Mouse (Mus musculus): Measurements from ENCODE around the gene Gm5169. TPM values are rescaled to one million over a fixed set of nuclear protein-coding genes. Genes with fewer than 3 reads are reported as not detected.
"Not testable (repeated sequence)": the region's sequence is repeated elsewhere in the genome, so short reads cannot be mapped to it uniquely, and the experiment has no call there.

The Gm5169 gene
- polyA plus RNA-seq (2016; fragmentation: Nextera tagmentation; extraction: Ambion mirVana) = not detected in 2 replicates

DNA sequence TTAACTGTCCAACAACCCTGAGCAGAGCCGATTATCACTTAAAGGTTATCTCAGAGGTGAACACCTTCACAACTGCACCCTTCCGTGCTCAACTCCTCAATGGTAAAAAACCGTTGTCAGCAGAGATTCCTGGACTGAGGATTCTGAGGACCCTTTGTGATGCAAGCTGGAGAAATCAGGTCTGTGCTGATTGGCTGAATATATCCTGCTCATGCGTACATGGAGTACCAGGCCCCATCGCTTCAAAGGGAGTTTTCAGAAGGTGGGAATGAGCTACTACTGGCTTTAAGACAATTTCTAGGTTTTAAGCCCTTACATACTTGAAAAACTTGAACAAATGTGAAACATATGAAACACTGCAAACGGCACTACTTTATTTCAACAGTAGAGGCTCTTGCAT is at the start of gene Gm5169:
Gene Gm5169, minus strand, starts transcription at position 101 of the 400 bp plus-strand sequence.
- not testable (repeated sequence) for H3K4me3 ChIP-seq; H3K9me3 ChIP-seq; H3K27me3 ChIP-seq; H3K36me3 ChIP-seq; H3K9ac ChIP-seq; H3K4me1 ChIP-seq; ATAC-seq (ENCODE audit: insufficient number of reproducible peaks, insufficient read depth, low FRiP score, low TSS enrichment); H3K4me2 ChIP-seq (replicated peaks); H3K27ac ChIP-seq
- 88% methylated on average over 2 of the region's 6 CpGs for WGBS

DNA sequence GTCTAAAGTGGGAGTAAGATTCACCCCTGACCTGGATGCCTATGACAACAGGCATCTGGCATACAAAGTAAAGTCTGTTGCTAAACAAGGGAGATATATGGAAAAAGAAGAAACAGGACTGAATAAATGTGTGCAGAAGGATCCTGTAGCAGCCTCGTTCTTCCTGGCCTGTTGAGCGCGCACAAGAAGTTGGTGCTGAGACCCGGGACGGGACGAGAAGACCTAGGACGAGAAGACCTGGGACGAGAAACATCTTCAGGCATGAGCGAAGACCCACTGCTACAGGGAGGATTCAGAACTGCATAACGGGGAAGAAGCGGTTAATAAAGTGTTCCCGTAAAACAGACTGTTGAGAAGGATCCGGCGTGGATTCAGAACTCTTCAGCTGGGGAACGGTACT is 46.2 kb upstream of the Gm5169 start:
- H3K9ac ChIP-seq; H3K4me3 ChIP-seq; H3K27me3 ChIP-seq; H3K4me2 ChIP-seq (replicated peaks); H3K36me3 ChIP-seq; H3K4me1 ChIP-seq; H3K9me3 ChIP-seq; ATAC-seq (ENCODE audit: insufficient number of reproducible peaks, insufficient read depth, low FRiP score, low TSS enrichment); H3K27ac ChIP-seq: not testable (repeated sequence)
- WGBS = 92% methylated on average over 14 of the region's 15 CpGs
